Mouse (Mus musculus) WW6 (cell line): ENCODE measurements at regions not wholly inside any gene's neighbourhood (a gene's known extent, or its start where the extent isn't known, plus 50 kb on each side); places are given as distances from the start of the nearest gene placed in this dataset.
A peak's percentile ranks its signal among the peaks of the same experiment; 100 is the strongest.

Experiments used
- DNase-seq: peaks from one replicate; pipeline ENCODE4 v3.0.0-alpha.2; 2013; ENCODE audit warnings: low read depth, low spot score

- no peak for DNase-seq
These were observed 156.3 kb downstream of the Grm4 start for GRCm38 (mm10) chr17:27364899-27365298.

- no peak for DNase-seq
These were observed 156.9 kb downstream of the Grm4 start for GRCm38 (mm10) chr17:27364338-27364737.

GRCm38 (mm10) chr17:27363911-27364310 lies 157.3 kb downstream of the Grm4 start:
- DNase-seq = no peak

GRCm38 (mm10) chr17:27362221-27362620 lies 158.0 kb upstream of the Lemd2 start:
- DNase-seq = no peak

- DNase-seq = no peak
These were observed 157.1 kb upstream of the Lemd2 start for GRCm38 (mm10) chr17:27361362-27361761.

GRCm38 (mm10) chr17:27356862-27357261 lies 152.6 kb upstream of the Lemd2 start:
- no peak for DNase-seq

- DNase-seq = no peak
These were observed 151.4 kb upstream of the Lemd2 start for GRCm38 (mm10) chr17:27355717-27356116.

GRCm38 (mm10) chr17:27355056-27355455 lies 150.8 kb upstream of the Lemd2 start:
- DNase-seq = no peak

GRCm38 (mm10) chr17:27349911-27350310 lies 145.6 kb upstream of the Lemd2 start:
- DNase-seq = no peak

GRCm38 (mm10) chr17:27349432-27349831 lies 145.2 kb upstream of the Lemd2 start:
- DNase-seq = no peak

- DNase-seq = no peak
These were observed 138.0 kb upstream of the Lemd2 start for GRCm38 (mm10) chr17:27341952-27342890.

GRCm38 (mm10) chr17:27339823-27340222 lies 135.6 kb upstream of the Lemd2 start:
- DNase-seq = no peak

- DNase-seq = no peak
These were observed 135.0 kb upstream of the Lemd2 start for GRCm38 (mm10) chr17:27339261-27339660.

- no peak for DNase-seq
These were observed 131.4 kb upstream of the Lemd2 start for GRCm38 (mm10) chr17:27335621-27336020.

- DNase-seq = no peak
These were observed 129.3 kb upstream of the Lemd2 start for GRCm38 (mm10) chr17:27333593-27333992.

GRCm38 (mm10) chr17:27333141-27333540 lies 128.9 kb upstream of the Lemd2 start:
- no peak for DNase-seq

- no peak for DNase-seq
These were observed 127.8 kb upstream of the Lemd2 start for GRCm38 (mm10) chr17:27332076-27332475.

GRCm38 (mm10) chr17:27331630-27332029 lies 127.4 kb upstream of the Lemd2 start:
- no peak for DNase-seq

GRCm38 (mm10) chr17:27329791-27330190 lies 125.5 kb upstream of the Lemd2 start:
- no peak for DNase-seq

- DNase-seq = no peak
These were observed 124.9 kb upstream of the Lemd2 start for GRCm38 (mm10) chr17:27329183-27329582.

GRCm38 (mm10) chr17:27325002-27325460 lies 120.8 kb upstream of the Lemd2 start:
- DNase-seq = peak; percentile 84

- DNase-seq = no peak
These were observed 119.2 kb upstream of the Lemd2 start for GRCm38 (mm10) chr17:27323513-27323912.

GRCm38 (mm10) chr17:27322891-27323509 lies 118.7 kb upstream of the Lemd2 start:
- DNase-seq = no peak
